Mouse (Mus musculus) liver, embryonic 11.5 days (tissue): ENCODE measurements at regions not wholly inside any gene's neighbourhood (a gene's known extent, or its start where the extent isn't known, plus 50 kb on each side); places are given as distances from the start of the nearest gene placed in this dataset.
A peak's percentile ranks its signal among the peaks of the same experiment; 100 is the strongest.

Experiments
- ATAC-seq: fragments of 200-750 bp; cut with Nextera tagmentation; replicated peaks from 2 replicates; pipeline ENCODE4 v1.8.0; 2017; ENCODE audit warnings: moderate number of reproducible peaks, mild to moderate bottlenecking, moderate TSS enrichment, moderate library complexity; ENCODE audit not compliant: low FRiP score
- DNase-seq: peaks from one replicate; pipeline ENCODE4 v3.0.0-alpha.2; 2017; ENCODE audit warnings: low spot score
- H3K27ac ChIP-seq: fragments of 300-500 bp; sonication (generic); 2 replicates; pipeline ENCODE4 v1.5.1; 2014; ENCODE audit warnings: mild to moderate bottlenecking, low read depth, low read length, control low read depth
- H3K27me3 ChIP-seq: fragments of 300-500 bp; sonication (generic); replicated peaks from 2 replicates; pipeline ENCODE4 v1.6.1; 2014; ENCODE audit warnings: low read length, mixed read lengths; ENCODE audit not compliant: control insufficient read depth, insufficient read depth
- H3K36me3 ChIP-seq: fragments of 300-500 bp; sonication (generic); 2 replicates; pipeline ENCODE4 v1.6.1; 2014; ENCODE audit warnings: mild to moderate bottlenecking, low read length, moderate library complexity, mixed read lengths; ENCODE audit not compliant: control insufficient read depth, insufficient read depth
- H3K4me1 ChIP-seq: fragments of 300-500 bp; sonication (generic); replicated peaks from 2 replicates; pipeline ENCODE4 v1.6.1; 2014; ENCODE audit warnings: low read length, mixed read lengths; ENCODE audit not compliant: control insufficient read depth, insufficient read depth
- H3K4me2 ChIP-seq: fragments of 300-500 bp; sonication (generic); 2 replicates; pipeline ENCODE4 v1.6.1; 2014; ENCODE audit warnings: mild to moderate bottlenecking, control low read depth, moderate library complexity
- H3K4me3 ChIP-seq: fragments of 300-500 bp; sonication (generic); 2 replicates; pipeline ENCODE4 v1.5.1; 2014; ENCODE audit warnings: low read depth, low read length, control low read depth
- H3K9ac ChIP-seq: fragments of 300-500 bp; sonication (generic); 2 replicates; pipeline ENCODE4 v1.6.1; 2014; ENCODE audit warnings: low read depth, low read length, control low read depth
- H3K9me3 ChIP-seq: fragments of 300-500 bp; sonication (generic); 2 replicates; pipeline ENCODE4 v1.6.1; 2016; ENCODE audit warnings: low read length, inconsistent platforms, mixed read lengths; ENCODE audit not compliant: control insufficient read depth
- WGBS: fragments of 180-500 bp; shearing (Covaris S2); extraction: QIAGEN DNeasy Blood & Tissue Kit; methylation state at CpG from one replicate; pipeline ENCODE4 v1.1.7; 2014; 5-methylcytosine and 5-hydroxymethylcytosine counted together

DNA sequence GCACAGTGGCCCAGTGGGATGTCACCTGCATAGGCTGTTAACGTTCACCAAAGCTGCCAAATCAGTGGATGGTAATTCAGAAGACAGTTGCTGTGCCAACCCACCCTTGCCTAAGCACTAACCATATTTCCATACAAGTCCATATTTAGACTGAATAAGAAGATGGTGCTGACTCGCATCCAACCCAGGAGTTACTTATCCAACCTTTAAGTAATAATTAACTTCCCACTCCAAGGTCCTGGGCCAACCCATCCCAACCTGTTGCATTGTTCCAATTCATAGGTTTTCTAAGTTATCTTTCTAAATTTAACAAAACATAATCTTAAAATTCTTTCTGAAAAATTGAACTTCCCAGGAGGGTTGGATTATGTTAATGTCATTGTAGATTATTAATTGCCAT lies 114.3 kb upstream of the Epb41l3 start:
- no peaks in the 10 kb centered on the region for H3K27me3 ChIP-seq
- 86% methylated on average over 2 of the region's 2 CpGs for WGBS
- H3K4me1 ChIP-seq, result no peaks in the 10 kb centered on the region
- no peaks in the 10 kb centered on the region for H3K9me3 ChIP-seq
- DNase-seq, result no peak
- H3K4me3 ChIP-seq, result no peak overlapping the region
- no peak overlapping the region for H3K4me2 ChIP-seq
- no peak overlapping the region for H3K9ac ChIP-seq
- H3K27ac ChIP-seq, result no peak overlapping the region
- H3K36me3 ChIP-seq, result no peaks in the 10 kb centered on the region
- ATAC-seq, result no peak

DNA sequence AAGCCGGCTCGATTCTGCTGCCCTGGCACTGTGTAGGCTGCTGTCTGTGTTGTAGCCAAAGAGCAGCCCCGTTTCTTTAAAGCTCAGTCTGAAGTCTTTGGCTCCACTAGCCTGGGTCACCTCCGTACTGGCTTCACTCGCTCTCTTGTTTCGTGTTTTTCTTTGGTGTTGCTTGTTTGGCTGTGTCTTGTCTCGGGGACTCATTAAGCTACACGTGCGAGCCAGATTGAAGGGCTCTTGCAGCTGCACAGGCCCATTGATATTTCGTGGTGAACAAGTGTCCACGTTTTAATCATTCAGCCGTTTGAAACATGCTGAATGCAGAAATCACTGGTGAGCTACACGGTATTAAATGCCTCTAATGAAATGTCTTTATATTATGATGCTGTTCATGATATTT lies 99.9 kb upstream of the Epb41l3 start:
- no peak for DNase-seq
- no peaks in the 10 kb centered on the region for H3K27me3 ChIP-seq
- H3K4me2 ChIP-seq, result no peak overlapping the region
- H3K36me3 ChIP-seq, result no peaks in the 10 kb centered on the region
- H3K4me1 ChIP-seq, result no peaks in the 10 kb centered on the region
- no peak overlapping the region for H3K4me3 ChIP-seq
- no peak overlapping the region for H3K27ac ChIP-seq
- ATAC-seq, result no peak
- H3K9me3 ChIP-seq, result no peaks in the 10 kb centered on the region
- H3K9ac ChIP-seq, result no peak overlapping the region
- WGBS, result 79% methylated on average over 13 of the region's 13 CpGs

DNA sequence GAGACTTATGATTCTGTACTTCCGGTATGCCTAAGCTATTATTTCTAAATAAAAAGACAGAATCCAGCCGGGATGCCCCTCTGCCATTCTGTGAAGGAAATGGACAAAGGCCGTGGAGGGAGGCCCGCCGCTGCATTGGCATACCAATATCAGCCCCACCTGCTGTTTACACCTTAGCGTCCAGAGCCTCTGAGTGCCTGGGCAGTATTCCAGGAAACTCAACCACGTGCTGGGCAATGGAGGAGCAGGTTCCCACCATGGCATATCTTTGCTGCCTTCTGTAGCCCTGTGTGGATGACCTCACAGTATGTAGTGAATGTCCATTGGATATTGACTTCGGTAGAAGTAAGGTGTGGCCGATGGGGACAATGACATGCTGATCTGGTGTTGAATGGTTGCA lies 97.3 kb upstream of the Epb41l3 start:
- no peak overlapping the region for H3K4me3 ChIP-seq
- no peak for ATAC-seq
- H3K9me3 ChIP-seq, result no peaks in the 10 kb centered on the region
- H3K27ac ChIP-seq, result no peak overlapping the region
- no peak overlapping the region for H3K4me2 ChIP-seq
- no peak overlapping the region for H3K9ac ChIP-seq
- 82% methylated on average over 9 of the region's 9 CpGs for WGBS
- no peaks in the 10 kb centered on the region for H3K36me3 ChIP-seq
- H3K27me3 ChIP-seq, result no peaks in the 10 kb centered on the region
- no peaks in the 10 kb centered on the region for H3K4me1 ChIP-seq
- no peak for DNase-seq

DNA sequence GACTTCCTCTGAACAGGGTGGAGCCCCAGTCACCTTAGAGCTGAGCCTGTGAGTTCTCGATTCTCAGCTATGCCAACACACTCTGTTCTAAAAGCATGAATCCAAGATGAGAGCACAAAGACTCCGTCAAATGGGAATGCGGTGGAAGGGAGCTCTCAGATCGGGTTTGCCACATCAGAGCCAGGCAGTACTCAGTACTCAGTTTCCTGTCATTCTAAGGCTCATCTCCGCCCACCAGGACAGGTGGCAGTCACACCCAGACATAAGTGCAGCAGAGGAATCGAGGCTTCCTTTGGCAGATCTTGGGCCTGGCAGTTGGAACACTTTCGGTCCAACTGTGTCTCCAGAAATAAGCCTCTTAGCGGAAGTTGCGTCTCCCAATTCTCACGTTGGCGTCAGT lies 94.4 kb upstream of the Epb41l3 start:
- Histone ChIP-seq H3K9me3 (no peaks in the 10 kb centered on the region), H3K4me3 (no peak overlapping the region), H3K4me2 (no peak overlapping the region), H3K27ac (no peak overlapping the region), H3K27me3 (no peaks in the 10 kb centered on the region), H3K9ac (no peak overlapping the region), H3K4me1 (no peaks in the 10 kb centered on the region), H3K36me3 (no peaks in the 10 kb centered on the region)
- ATAC-seq, result no peak
- no peak for DNase-seq
- WGBS, result 82% methylated on average over 11 of the region's 11 CpGs

DNA sequence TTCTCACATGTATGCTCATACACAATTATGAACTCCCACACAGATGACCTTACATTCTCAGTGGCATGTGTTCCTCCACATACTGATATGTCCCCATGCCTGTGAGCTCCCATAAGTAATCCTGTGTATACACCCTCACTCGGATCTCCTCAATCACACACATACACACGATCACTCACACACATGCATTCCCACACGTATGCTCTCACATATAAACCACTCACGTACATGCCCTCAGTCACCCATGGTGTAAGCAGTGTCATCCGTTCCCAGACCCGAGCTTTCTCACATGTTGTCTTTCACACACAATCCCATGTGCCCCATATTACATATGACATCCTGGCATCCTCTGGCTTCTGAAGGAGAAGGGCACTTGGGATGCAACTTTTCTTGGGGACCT lies 93.4 kb upstream of the Epb41l3 start:
- no peaks in the 10 kb centered on the region for H3K27me3 ChIP-seq
- WGBS, result 90% methylated on average over 6 of the region's 6 CpGs
- no peaks in the 10 kb centered on the region for H3K9me3 ChIP-seq
- no peaks in the 10 kb centered on the region for H3K36me3 ChIP-seq
- H3K4me3 ChIP-seq, result no peak overlapping the region
- no peak overlapping the region for H3K9ac ChIP-seq
- H3K4me2 ChIP-seq, result no peak overlapping the region
- DNase-seq (no peak), ATAC-seq (no peak)
- no peak overlapping the region for H3K27ac ChIP-seq
- H3K4me1 ChIP-seq, result no peaks in the 10 kb centered on the region

DNA sequence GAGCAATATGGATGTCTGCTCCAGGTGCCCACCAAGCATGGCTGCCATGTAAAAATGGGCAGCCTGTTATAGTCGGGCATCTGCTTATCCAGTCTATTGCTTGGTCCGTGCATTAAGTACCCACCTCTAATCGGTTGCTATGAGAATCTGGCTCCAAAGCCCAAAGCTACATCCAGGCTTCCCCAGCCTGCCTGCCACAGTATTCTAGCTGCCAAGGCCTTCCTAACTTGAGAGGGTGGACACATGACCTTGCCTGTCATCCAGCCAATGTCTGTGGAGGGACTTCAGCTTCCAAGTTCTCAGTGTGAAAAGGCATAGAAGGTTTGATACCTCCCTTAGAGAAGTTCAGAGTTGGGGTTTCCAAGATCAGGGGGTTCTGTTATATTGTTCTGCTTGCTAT lies 75.6 kb upstream of the Epb41l3 start:
- Histone ChIP-seq H3K27me3 (no peaks in the 10 kb centered on the region), H3K36me3 (no peaks in the 10 kb centered on the region), H3K4me2 (no peak overlapping the region), H3K9ac (no peak overlapping the region), H3K27ac (no peak overlapping the region), H3K4me1 (no peaks in the 10 kb centered on the region), H3K4me3 (no peak overlapping the region), H3K9me3 (no peaks in the 10 kb centered on the region)
- no peak for DNase-seq
- no peak for ATAC-seq
- WGBS, result 92% methylated on average over 3 of the region's 3 CpGs

DNA sequence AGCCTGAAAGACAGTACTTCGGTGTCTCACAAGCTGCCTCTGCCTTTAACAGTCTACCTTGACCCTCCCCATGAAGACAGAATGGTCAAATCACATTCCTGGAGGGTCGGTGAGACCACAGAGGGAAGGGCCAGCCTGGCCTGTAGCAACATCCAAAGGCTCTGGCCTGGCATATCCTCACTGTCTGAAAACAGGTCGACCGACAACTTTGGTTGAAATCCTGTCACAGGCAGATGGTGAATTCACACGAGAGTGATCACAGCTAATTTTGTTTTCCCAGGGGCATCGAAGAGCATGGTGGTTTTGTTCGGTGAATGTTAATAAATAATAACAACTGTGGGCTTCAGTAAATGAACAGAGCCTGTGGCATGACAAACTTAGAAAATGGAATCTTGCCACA lies 71.4 kb upstream of the Epb41l3 start:
- Histone ChIP-seq H3K36me3 (no peaks in the 10 kb centered on the region), H3K4me3 (no peak overlapping the region), H3K9me3 (no peaks in the 10 kb centered on the region), H3K4me1 (no peaks in the 10 kb centered on the region), H3K9ac (no peak overlapping the region), H3K27ac (no peak overlapping the region), H3K27me3 (no peaks in the 10 kb centered on the region), H3K4me2 (no peak overlapping the region)
- DNase-seq, result no peak
- WGBS, result 75% methylated on average over 7 of the region's 7 CpGs
- no peak for ATAC-seq

DNA sequence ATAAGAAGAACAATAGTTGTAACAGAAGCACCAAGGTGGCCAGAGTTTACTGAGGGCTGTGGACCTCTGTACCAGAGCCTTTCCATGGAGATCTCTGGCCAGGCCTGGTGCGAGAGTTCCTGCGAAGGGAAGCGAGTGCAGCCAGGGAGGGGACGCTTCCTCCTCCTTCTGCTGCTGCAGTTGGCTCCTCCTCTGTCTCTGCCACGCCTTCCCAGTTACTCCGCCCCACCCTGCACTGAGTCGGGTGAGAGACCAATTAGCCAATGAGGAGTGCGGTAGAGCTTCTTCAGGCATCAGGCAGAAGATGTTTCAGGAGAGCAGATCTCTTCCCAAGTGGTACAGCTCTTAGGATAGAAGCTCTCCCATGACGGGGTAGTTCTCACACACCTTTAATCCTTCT lies 69.2 kb upstream of the Epb41l3 start:
- Histone ChIP-seq H3K9ac (no peak overlapping the region), H3K36me3 (no peaks in the 10 kb centered on the region), H3K27ac (no peak overlapping the region), H3K4me3 (no peak overlapping the region), H3K27me3 (no peaks in the 10 kb centered on the region), H3K9me3 (no peaks in the 10 kb centered on the region), H3K4me1 (no peaks in the 10 kb centered on the region), H3K4me2 (no peak overlapping the region)
- ATAC-seq (peak; percentile 39), DNase-seq (no peak)
- 37% methylated on average over 9 of the region's 9 CpGs for WGBS
